Mouse (Mus musculus) erythroblast, embryonic 14.5 days (primary cell): Measurements from ENCODE around the gene Adam17. TPM values are rescaled to one million over a fixed set of nuclear protein-coding genes. Genes with fewer than 3 reads are reported as not detected.

ENCODE experiments used
- H3K27me3 ChIP-seq: 2 replicates; pipeline ENCODE4 v1.6.1; 2012; ENCODE audit warnings: inconsistent platforms; ENCODE audit not compliant: control insufficient read depth
- H3K36me3 ChIP-seq: 2 replicates; pipeline ENCODE4 v1.6.1; 2012; ENCODE audit warnings: mild to moderate bottlenecking, inconsistent platforms; ENCODE audit not compliant: control insufficient read depth
- H3K4me1 ChIP-seq: 2 replicates; pipeline ENCODE4 v1.6.1; 2012; ENCODE audit warnings: inconsistent platforms; ENCODE audit not compliant: control insufficient read depth
- H3K4me3 ChIP-seq: replicated peaks from 2 replicates; pipeline ENCODE3; 2012; ENCODE audit warnings: moderate library complexity, mild to moderate bottlenecking, inconsistent platforms
- H3K9me3 ChIP-seq: 2 replicates; pipeline ENCODE4 v1.6.1; 2012; ENCODE audit warnings: low read length, inconsistent platforms, mixed read lengths; ENCODE audit not compliant: control insufficient read depth
- GATA1 ChIP-seq: IDR thresholded peaks from 2 replicates; pipeline ENCODE4 v1.6.1; 2012; ENCODE audit warnings: low read length, inconsistent platforms, mixed read lengths
- TAL1 ChIP-seq: IDR thresholded peaks from 3 replicates; pipeline ENCODE4 v1.6.1; 2012; ENCODE audit warnings: low read length, inconsistent platforms, mixed read lengths
- polyA plus RNA-seq: library from polyadenylated mRNA; stranded (reverse); fragments of >175 nt; gene quantifications from 2 replicates; pipeline ENCODE4 v1.2.3, GENCODE M21; 2012

Gene Adam17
- polyA plus RNA-seq, 1 experiment: 0.58 TPM

DNA sequence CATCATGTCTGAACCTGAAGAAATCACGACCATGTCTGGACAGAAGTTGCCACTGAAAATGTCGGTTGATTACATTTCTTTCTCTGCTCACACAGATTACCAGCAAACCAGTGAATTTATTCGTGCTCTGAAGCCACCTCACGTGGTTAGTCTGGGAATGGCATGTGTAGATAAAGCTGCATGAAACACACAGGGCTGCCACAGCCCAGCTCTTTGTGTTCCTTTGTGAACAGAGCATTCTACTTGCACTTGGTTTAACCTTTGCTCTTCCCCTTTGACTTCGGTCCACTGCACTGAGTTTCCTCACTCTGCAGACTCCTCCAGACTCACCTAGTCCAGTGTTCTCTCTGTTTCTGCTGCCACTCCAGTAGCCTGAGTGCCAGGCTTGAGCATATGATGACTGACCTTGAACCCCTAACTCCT, 71.1 kb downstream of the Adam17 start:
- peaks cover 76% of the 10 kb centered on the region for H3K36me3 ChIP-seq
- TF ChIP-seq GATA1 (no peak), TAL1 (no peak)
- H3K4me1 ChIP-seq: peaks cover 2% of the 10 kb centered on the region

GRCm38 (mm10) chr12:21301932-21302331, 71.5 kb downstream of the Adam17 start:
- Histone ChIP-seq H3K4me1 (peaks cover 2% of the 10 kb centered on the region), H3K36me3 (peaks cover 77% of the 10 kb centered on the region), H3K4me3 (no peak overlapping the region), H3K27me3 (no peaks in the 10 kb centered on the region), H3K9me3 (no peaks in the 10 kb centered on the region)
- TF ChIP-seq TAL1: no peak
- no peak for TF ChIP-seq GATA1

More for the DNA sequence above, 71.1 kb downstream of the Adam17 start:
- Histone ChIP-seq H3K4me3 (no peak overlapping the region), H3K9me3 (no peaks in the 10 kb centered on the region), H3K27me3 (no peaks in the 10 kb centered on the region)

- Histone ChIP-seq H3K9me3 (no peaks in the 10 kb centered on the region), H3K4me3 (no peak overlapping the region), H3K36me3 (peaks cover 77% of the 10 kb centered on the region), H3K27me3 (no peaks in the 10 kb centered on the region), H3K4me1 (peaks cover 2% of the 10 kb centered on the region)
- TF ChIP-seq GATA1 (no peak), TAL1 (no peak)
Observed at GRCm38 (mm10) chr12:21301324-21301723, 72.1 kb downstream of the Adam17 start.

GRCm38 (mm10) chr12:21298856-21299255, 74.6 kb downstream of the Adam17 start:
- Histone ChIP-seq H3K36me3 (peaks cover 82% of the 10 kb centered on the region), H3K27me3 (no peaks in the 10 kb centered on the region), H3K4me1 (peaks cover 2% of the 10 kb centered on the region), H3K9me3 (no peaks in the 10 kb centered on the region), H3K4me3 (no peak overlapping the region)
- TF ChIP-seq TAL1: no peak
- TF ChIP-seq GATA1: no peak

GRCm38 (mm10) chr12:21289651-21290050, 83.8 kb downstream of the Adam17 start:
- Histone ChIP-seq H3K4me1 (peaks cover 29% of the 10 kb centered on the region), H3K4me3 (no peak overlapping the region), H3K9me3 (no peaks in the 10 kb centered on the region), H3K27me3 (no peaks in the 10 kb centered on the region), H3K36me3 (peaks cover 47% of the 10 kb centered on the region)
- no peak for TF ChIP-seq GATA1
- TF ChIP-seq TAL1: no peak

GRCm38 (mm10) chr12:21288716-21289395, 84.6 kb downstream of the Adam17 start:
- H3K27me3 ChIP-seq: no peaks in the 10 kb centered on the region
- H3K4me3 ChIP-seq: no peak overlapping the region
- no peaks in the 10 kb centered on the region for H3K9me3 ChIP-seq
- H3K36me3 ChIP-seq: peaks cover 39% of the 10 kb centered on the region
- H3K4me1 ChIP-seq: peaks cover 33% of the 10 kb centered on the region
- TF ChIP-seq GATA1: no peak
- TF ChIP-seq TAL1: no peak

DNA sequence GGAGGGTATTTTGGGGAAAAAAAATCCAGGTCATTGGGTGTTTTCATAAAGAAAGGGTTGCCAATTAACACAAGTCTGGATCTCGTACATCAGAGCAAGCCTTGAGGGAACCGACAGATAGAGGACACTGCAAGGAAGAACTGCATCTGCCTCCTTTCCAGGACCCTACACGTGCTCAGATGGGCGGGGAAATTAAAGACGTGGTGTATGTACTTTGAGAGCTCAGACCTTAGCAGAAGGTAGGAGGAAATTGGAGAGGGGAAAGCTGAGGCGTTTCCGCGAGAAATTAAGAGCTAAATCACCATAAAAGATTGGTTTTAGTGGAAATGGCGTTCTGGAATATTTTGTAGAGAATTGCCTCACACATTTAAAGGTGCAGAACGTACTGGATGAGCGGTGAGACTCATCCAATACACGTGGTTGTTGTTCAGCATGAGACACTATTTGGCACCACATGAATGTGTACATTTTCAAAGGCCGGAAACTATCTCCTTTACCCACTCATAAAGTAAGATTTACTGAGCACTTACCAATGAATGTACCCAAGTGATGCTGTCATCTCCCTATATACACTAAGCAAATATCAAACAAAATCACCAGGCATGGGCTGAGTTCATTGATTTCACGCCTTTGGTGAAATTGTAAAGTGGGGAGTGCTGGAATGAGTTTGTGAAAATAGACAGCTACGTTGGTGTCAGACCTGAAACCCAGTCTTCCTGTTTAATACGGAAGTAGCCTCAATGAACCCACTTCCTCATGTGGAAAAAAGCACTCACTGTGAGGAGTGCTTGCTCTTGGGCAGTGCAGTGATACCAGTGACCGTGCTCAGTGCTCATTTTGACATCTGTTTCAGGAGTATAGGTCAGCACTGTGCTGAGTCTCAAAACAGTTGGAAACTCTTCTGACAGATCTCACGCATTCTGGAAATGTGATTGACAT, 86.5 kb downstream of the Adam17 start:
- Histone ChIP-seq H3K36me3 (peaks cover 22% of the 10 kb centered on the region), H3K9me3 (no peaks in the 10 kb centered on the region), H3K4me3 (peak overlapping the region; percentile 93), H3K27me3 (no peaks in the 10 kb centered on the region), H3K4me1 (peaks cover 33% of the 10 kb centered on the region)
- no peak for TF ChIP-seq GATA1
- TF ChIP-seq TAL1: no peak

DNA sequence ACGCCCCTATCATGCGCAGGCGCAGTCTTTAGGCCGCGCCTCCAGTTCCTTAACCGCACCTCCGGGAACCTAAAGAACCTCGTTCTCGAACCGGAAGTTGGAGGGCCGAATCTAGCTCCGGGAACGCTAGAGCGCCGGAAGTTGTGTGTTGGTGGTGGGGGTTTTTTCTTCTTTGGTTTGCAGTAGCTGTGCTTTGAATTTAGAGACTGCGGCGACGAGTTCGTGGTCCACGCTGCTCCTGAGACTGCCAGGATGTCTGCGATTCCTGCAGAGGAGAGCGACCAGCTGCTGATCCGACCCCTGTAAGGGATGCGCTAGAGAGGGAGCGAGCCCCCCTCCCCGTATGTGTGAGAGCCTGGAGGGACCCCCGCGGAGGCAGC, 87.2 kb downstream of the Adam17 start, which contains the start of gene Itgb1bp1:
TSS of gene Itgb1bp1 (minus strand) at position 42 of the 380 bp plus-strand sequence.
- Histone ChIP-seq H3K36me3 (peaks cover 16% of the 10 kb centered on the region), H3K9me3 (no peaks in the 10 kb centered on the region), H3K27me3 (no peaks in the 10 kb centered on the region), H3K4me3 (peak within 1 kb of the TSS; percentile 93), H3K4me1 (peaks cover 33% of the 10 kb centered on the region)
- TF ChIP-seq TAL1 (no peak), GATA1 (no peak)
